Comparison of ENCODE assay signal across 15 mouse cellular contexts in the genomic region with DNA sequence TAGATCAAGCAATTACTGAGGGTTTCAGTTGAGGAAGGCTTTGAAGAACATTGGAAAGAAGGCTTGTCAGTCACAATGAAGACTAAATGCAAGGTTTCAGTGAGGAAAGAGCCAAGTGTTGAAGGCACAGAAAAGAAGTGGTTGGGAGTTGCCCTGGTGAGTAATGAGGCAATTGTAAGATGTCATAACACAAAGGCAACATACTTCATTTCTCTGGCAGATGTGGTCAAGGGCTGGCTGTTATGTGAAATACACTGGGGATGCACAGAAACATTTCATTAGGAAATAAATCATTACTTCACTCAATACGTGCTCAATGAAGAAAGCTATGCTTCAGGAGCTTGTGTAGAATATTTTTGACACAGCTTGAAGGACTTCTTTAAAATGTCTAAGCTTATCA.
"Had no signal": no experiment of that assay in that cellular context is flagged by ENCODE, and none has a peak within 500 bp of the region (broad histone marks: within the 10 kb centered on the region; RNA-seq: fewer than 3 reads in every experiment).

No protein-coding gene starts in this region.

- DNase-seq: kidney, adult 2 months; kidney, postnatal 10 days; kidney, postnatal 36 days; layer of hippocampus, postnatal 36 days; left cerebral cortex, postnatal 4 days; lung, embryonic 14.5 days; lung, postnatal 10 days; midbrain, embryonic 14.5 days; retina, postnatal 1 day; right cerebral cortex, postnatal 25 days; thymus, adult 18-20 months; thymus, postnatal 36 days had no signal

- ATAC-seq: inflammation-experienced regulatory T-cells, adult 6 months; intestine, postnatal 0 days; liver, embryonic 12.5 days had no signal
